Mouse (Mus musculus) MEL (cell line): Measurements from ENCODE around the gene Xiap. TPM values are rescaled to one million over a fixed set of nuclear protein-coding genes. Genes with fewer than 3 reads are reported as not detected.

Experiments used
- DNase-seq: peaks from one replicate; pipeline ENCODE4 v3.0.0; 2011; ENCODE audit warnings: low read depth, low spot score
- H3K27ac ChIP-seq: 2 replicates; pipeline ENCODE4 v1.5.1; 2012; ENCODE audit warnings: low read depth, mild to moderate bottlenecking, control low read depth, low read length, moderate library complexity; ENCODE audit not compliant: control insufficient read depth
- H3K27me3 ChIP-seq, 2 experiments: fragments of 150-350 bp in 1 of 2; sonication (generic) in 1 of 2; 2 replicates each; pipeline ENCODE4 v1.6.1; 2012; ENCODE audit warnings: low read length in 2 of 2, mild to moderate bottlenecking in 2 of 2, improper control_type of control experiment in 1 of 2, moderate library complexity in 1 of 2; ENCODE audit not compliant: insufficient read depth in 2 of 2, control insufficient read depth in 1 of 2
- H3K36me3 ChIP-seq, 2 experiments: 2 replicates each; pipeline ENCODE4 v1.6.1; 2012 to 2014; ENCODE audit warnings: low read length in 2 of 2, improper control_type of control experiment in 1 of 2, inconsistent platforms in 1 of 2, mild to moderate bottlenecking in 1 of 2; ENCODE audit not compliant: insufficient read depth in 2 of 2, control insufficient read depth in 1 of 2
- H3K4me1 ChIP-seq, 2 experiments: fragments of 150-350 bp in 1 of 2; sonication (generic) in 1 of 2; 2 replicates each; pipeline ENCODE4 v1.6.1; 2012; ENCODE audit warnings: low read length in 2 of 2, improper control_type of control experiment in 1 of 2, mild to moderate bottlenecking in 1 of 2; ENCODE audit not compliant: insufficient read depth in 2 of 2, control insufficient read depth in 1 of 2
- H3K4me3 ChIP-seq, 2 experiments: fragments of 150-350 bp in 1 of 2; sonication (generic) in 1 of 2; 2 replicates each; pipeline ENCODE4 v1.5.1; 2012; ENCODE audit warnings: low read depth in 2 of 2, low read length in 2 of 2, mild to moderate bottlenecking in 2 of 2, moderate library complexity in 2 of 2, control low read depth in 1 of 2, improper control_type of control experiment in 1 of 2; ENCODE audit not compliant: control insufficient read depth in 1 of 2, insufficient read depth in 1 of 2
- H3K79me2 ChIP-seq: 2 replicates; pipeline ENCODE4 v1.6.1; 2012; ENCODE audit warnings: mild to moderate bottlenecking, low read length, moderate library complexity; ENCODE audit not compliant: control insufficient read depth, poor library complexity, insufficient read depth
- H3K9ac ChIP-seq: 2 replicates; pipeline ENCODE4 v1.6.1; 2012; ENCODE audit warnings: low read depth, mild to moderate bottlenecking, control low read depth, low read length, moderate library complexity; ENCODE audit not compliant: control insufficient read depth, poor library complexity, severe bottlenecking
- H3K9me3 ChIP-seq: fragments of 150-350 bp; sonication (generic); replicated peaks from 2 replicates; pipeline ENCODE4 v1.6.1; 2012; ENCODE audit warnings: mild to moderate bottlenecking, low read length, improper control_type of control experiment, moderate library complexity; ENCODE audit not compliant: insufficient read depth
- BHLHE40 ChIP-seq: IDR thresholded peaks from 2 replicates; pipeline ENCODE4 v1.6.1; 2012; ENCODE audit warnings: low read depth, mild to moderate bottlenecking, inconsistent platforms, low read length, improper control_type of control experiment, borderline replicate concordance
- CHD2 ChIP-seq: IDR thresholded peaks from 2 replicates; pipeline ENCODE4 v1.6.1; 2011; ENCODE audit warnings: low read length, improper control_type of control experiment
- E2F4 ChIP-seq: IDR thresholded peaks from 2 replicates; pipeline ENCODE4 v1.6.1; 2011; ENCODE audit warnings: low read depth, low read length, improper control_type of control experiment, borderline replicate concordance
- ELF1 ChIP-seq: IDR thresholded peaks from 2 replicates; pipeline ENCODE4 v1.6.1; 2014; ENCODE audit warnings: low read depth, mild to moderate bottlenecking, inconsistent platforms, low read length, improper control_type of control experiment, moderate library complexity
- EP300 ChIP-seq, 2 experiments: IDR thresholded peaks; 2 replicates each; pipeline ENCODE4 v1.6.1; 2011; ENCODE audit warnings: improper control_type of control experiment in 2 of 2, low read length in 2 of 2, low read depth in 1 of 2, mild to moderate bottlenecking in 1 of 2
- ETS1 ChIP-seq: IDR thresholded peaks from 2 replicates; pipeline ENCODE4 v1.6.1; 2012; ENCODE audit warnings: low read depth, mild to moderate bottlenecking, inconsistent platforms, low read length, improper control_type of control experiment, moderate library complexity
- KAT2A ChIP-seq: conservative IDR thresholded peaks from 2 replicates; pipeline ENCODE4 v1.6.1; 2012; ENCODE audit warnings: low read depth, low read length, improper control_type of control experiment, inconsistent platforms
- MAFK ChIP-seq: IDR thresholded peaks from 2 replicates; pipeline ENCODE4 v1.6.1; 2011; ENCODE audit warnings: low read depth, mild to moderate bottlenecking, low read length, improper control_type of control experiment, borderline replicate concordance
- MAX ChIP-seq: IDR thresholded peaks from 2 replicates; pipeline ENCODE4 v1.6.1; 2011; ENCODE audit warnings: low read length, improper control_type of control experiment
- MAZ ChIP-seq: IDR thresholded peaks from 2 replicates; pipeline ENCODE4 v1.6.1; 2012; ENCODE audit warnings: low read depth, mild to moderate bottlenecking, inconsistent platforms, low read length, improper control_type of control experiment
- MXI1 ChIP-seq: IDR thresholded peaks from 2 replicates; pipeline ENCODE4 v1.6.1; 2011; ENCODE audit warnings: mild to moderate bottlenecking, low read depth, low read length, improper control_type of control experiment
- MYB ChIP-seq: IDR thresholded peaks from 2 replicates; pipeline ENCODE4 v1.6.1; 2011; ENCODE audit warnings: mild to moderate bottlenecking, low read depth, low read length, improper control_type of control experiment
- MYC ChIP-seq: IDR thresholded peaks from 2 replicates; pipeline ENCODE4 v1.6.1; 2011; ENCODE audit warnings: low read depth, mild to moderate bottlenecking, low read length, improper control_type of control experiment, moderate library complexity
- NELFE ChIP-seq: IDR thresholded peaks from 2 replicates; pipeline ENCODE4 v1.6.1; 2011; ENCODE audit warnings: low read depth, low read length, improper control_type of control experiment
- NRF1 ChIP-seq: IDR thresholded peaks from 2 replicates; pipeline ENCODE4 v1.6.1; 2014; ENCODE audit warnings: low read depth, mild to moderate bottlenecking, inconsistent platforms, low read length, improper control_type of control experiment, moderate library complexity; ENCODE audit not compliant: poor library complexity, insufficient read depth, severe bottlenecking
- POLR2A ChIP-seq, 2 experiments: IDR thresholded peaks; 2 replicates each; pipeline ENCODE4 v1.6.1; 2011 to 2012; ENCODE audit warnings: low read length in 2 of 2, mild to moderate bottlenecking in 2 of 2, control low read depth in 1 of 2, improper control_type of control experiment in 1 of 2, low read depth in 1 of 2, moderate library complexity in 1 of 2; ENCODE audit not compliant: control insufficient read depth in 1 of 2, insufficient read depth in 1 of 2, poor library complexity in 1 of 2
- POLR2AphosphoS2 ChIP-seq: IDR thresholded peaks from 2 replicates; pipeline ENCODE4 v1.6.1; 2011; ENCODE audit warnings: low read length, improper control_type of control experiment
- POLR2AphosphoS5 ChIP-seq: IDR thresholded peaks from 2 replicates; pipeline ENCODE4 v1.6.1; 2012; ENCODE audit warnings: low read depth, borderline replicate concordance, mild to moderate bottlenecking, inconsistent platforms, low read length, moderate library complexity, mixed read lengths
- RAD21 ChIP-seq: IDR thresholded peaks from 2 replicates; pipeline ENCODE4 v1.6.1; 2011; ENCODE audit warnings: mild to moderate bottlenecking, low read depth, low read length, improper control_type of control experiment
- RCOR1 ChIP-seq: IDR thresholded peaks from 2 replicates; pipeline ENCODE4 v1.6.1; 2012; ENCODE audit warnings: low read depth, mild to moderate bottlenecking, inconsistent platforms, low read length, improper control_type of control experiment
- SIN3A ChIP-seq: IDR thresholded peaks from 2 replicates; pipeline ENCODE4 v1.6.1; 2012; ENCODE audit warnings: low read length, improper control_type of control experiment, inconsistent platforms
- SMC3 ChIP-seq: IDR thresholded peaks from 2 replicates; pipeline ENCODE4 v1.6.1; 2011; ENCODE audit warnings: low read depth, low read length, improper control_type of control experiment
- TAL1 ChIP-seq: IDR thresholded peaks from 2 replicates; pipeline ENCODE4 v1.6.1; 2012; ENCODE audit warnings: mild to moderate bottlenecking, inconsistent platforms, low read length, moderate library complexity, mixed read lengths
- USF2 ChIP-seq, 2 experiments: IDR thresholded peaks; 2 replicates each; pipeline ENCODE4 v1.6.1; 2011 to 2012; ENCODE audit warnings: improper control_type of control experiment in 2 of 2, low read length in 2 of 2, borderline replicate concordance in 1 of 2, inconsistent platforms in 1 of 2, low read depth in 1 of 2, mild to moderate bottlenecking in 1 of 2; ENCODE audit not compliant: insufficient read depth in 1 of 2
- ZC3H11A ChIP-seq: IDR thresholded peaks from 2 replicates; pipeline ENCODE4 v1.6.1; 2012; ENCODE audit warnings: low read depth, mild to moderate bottlenecking, inconsistent platforms, low read length, improper control_type of control experiment
- ZMIZ1 ChIP-seq: IDR thresholded peaks from 2 replicates; pipeline ENCODE4 v1.6.1; 2012; ENCODE audit warnings: low read depth, mild to moderate bottlenecking, inconsistent platforms, low read length, improper control_type of control experiment, moderate library complexity
- polyA plus RNA-seq, 2 experiments: library from polyadenylated mRNA; stranded (reverse) in 1 of 2; unstranded in 1 of 2; fragments of >175 nt in 1 of 2; fragments of >200 nt in 1 of 2; gene quantifications; 2 replicates each; pipeline versions ENCODE4 v1.2.1 to v1.2.4; 2012; ENCODE audit warnings: low replicate concordance in 2 of 2, low read depth in 1 of 2; ENCODE audit not compliant: insufficient read length in 2 of 2, insufficient read depth in 1 of 2, missing spikeins in 1 of 2
- total RNA-seq: library from RNA; depleted of rRNA; stranded (reverse); fragments of 300-350 nt; gene quantifications from 2 replicates; pipeline ENCODE4 v1.2.3, GENCODE M21; 2012

Xiap gene
- total and polyA plus RNA-seq, 3 experiments = 7.8 to 89.2 (median 11.8) TPM

- Histone ChIP-seq H3K4me1 (peaks cover 1 to 5% of the 10 kb centered on the region in 2 experiments; a peak in 3 of 4 replicates), H3K36me3 (peaks cover 0 to 11% of the 10 kb centered on the region in 2 experiments; a peak in 2 of 4 replicates), H3K79me2 (peaks cover 45% of the 10 kb centered on the region), H3K27ac (peak overlapping the region; percentile 100), H3K4me3 (peak overlapping the region; percentile 94 to 95), H3K9ac (peak overlapping the region; percentile 100), H3K27me3 (no peaks in the 10 kb centered on the region), H3K9me3 (no peaks in the 10 kb centered on the region)
- no peak for TF ChIP-seq TAL1
- 0 out of 2 replicates have a peak, but pooled peaks have one; percentile 33 for TF ChIP-seq MAX
- TF ChIP-seq USF2 (IDR thresholded peaks at IDR 0.05; ENCODE audit: borderline replicate concordance in 1 of 2, insufficient read depth in 1 of 2, low read depth in 1 of 2, low read length in 2 of 2) = no peak
- TF ChIP-seq ZC3H11A = no peak
- TF ChIP-seq CHD2 = no peak
- peak in 1 of 2 experiments; percentile 38; a peak in 1 of 4 replicates for TF ChIP-seq POLR2A (IDR thresholded peaks at IDR 0.05; ENCODE audit: control insufficient read depth in 1 of 2, insufficient read depth in 1 of 2, low read depth in 1 of 2, low read length in 2 of 2, poor library complexity in 1 of 2)
- TF ChIP-seq E2F4 = no peak
- TF ChIP-seq MAZ = peak; percentile 84
- no peak for TF ChIP-seq MYB
- no peak for TF ChIP-seq MAFK
- TF ChIP-seq POLR2AphosphoS2 = 0 out of 2 replicates have a peak, but pooled peaks have one; percentile 30
- TF ChIP-seq SIN3A = peak; percentile 39
- TF ChIP-seq ETS1 = peak; percentile 21; the same call in 1 of the 2 replicates
- TF ChIP-seq RCOR1 = no peak
- no peak for TF ChIP-seq ELF1
- TF ChIP-seq NRF1 = no peak
- no peak; a peak in 2 of 4 replicates for TF ChIP-seq EP300 (IDR thresholded peaks at IDR 0.05; ENCODE audit: low read depth in 1 of 2, low read length in 2 of 2)
- peak; percentile 19; the same call in 1 of the 2 replicates for TF ChIP-seq MXI1
- TF ChIP-seq BHLHE40 = no peak
- peak; percentile 11; the same call in 1 of the 2 replicates for TF ChIP-seq MYC
- no peak for TF ChIP-seq POLR2AphosphoS5
- no peak; the same call in 1 of the 2 replicates for TF ChIP-seq ZMIZ1
- TF ChIP-seq RAD21 = no peak
- no peak for TF ChIP-seq KAT2A
- peak; percentile 46 for TF ChIP-seq NELFE
- TF ChIP-seq SMC3 = no peak
- DNase-seq = peak; percentile 87
Measured at GRCm38 (mm10) chrX:42150346-42151023, 91.0 kb downstream of the Xiap start.
